In genomic region chr1:90603561-90603887, GRCm38 (mm10) we compare ENCODE assay signal across 8 mouse cellular contexts. TPM values are rescaled to one million over a fixed set of nuclear protein-coding genes. Genes with fewer than 3 reads are reported as not detected.
DNase-seq lines count a peak whose midpoint lies in the region; ATAC-seq and TF ChIP-seq lines count a peak whose summit lies in the region.

No protein-coding gene starts in this region.

- H3K27ac ChIP-seq in left cerebral cortex, adult 2 months = peak overlapping the region; percentile 77
- no peak overlapping the region; the same call in 1 of the 2 replicates for H3K27ac ChIP-seq in embryonic facial prominence, embryonic 11.5 days (replicated peaks; ENCODE audit: low read depth, low read length)
- H3K27ac ChIP-seq in intestine, embryonic 14.5 days (ENCODE audit: low read depth) = peak overlapping the region; percentile 67; the same call in 1 of the 2 replicates
- no peak overlapping the region for H3K27ac ChIP-seq in neural tube, embryonic 12.5 days

- no peaks in the 10 kb centered on the region for H3K4me1 ChIP-seq in embryonic facial prominence, embryonic 11.5 days (ENCODE audit: control insufficient read depth, insufficient read depth, low read length)
- H3K4me1 ChIP-seq in intestine, embryonic 14.5 days (replicated peaks; ENCODE audit: control insufficient read depth, insufficient read depth, low read length) = peaks cover 5% of the 10 kb centered on the region; the same call in 1 of the 2 replicates
- peaks cover 9% of the 10 kb centered on the region for H3K4me1 ChIP-seq in neural tube, embryonic 12.5 days

- H3K9ac ChIP-seq in embryonic facial prominence, embryonic 11.5 days (replicated peaks; ENCODE audit: low read length) = peak overlapping the region; percentile 88
- H3K9ac ChIP-seq in intestine, embryonic 14.5 days (ENCODE audit: low read length) = peak overlapping the region; percentile 91
- H3K9ac ChIP-seq in neural tube, embryonic 12.5 days = peak overlapping the region; percentile 81

- H3K27me3 ChIP-seq in embryonic facial prominence, embryonic 11.5 days (ENCODE audit: control insufficient read depth, insufficient read depth, low read length) = no peaks in the 10 kb centered on the region
- no peaks in the 10 kb centered on the region for H3K27me3 ChIP-seq in intestine, embryonic 14.5 days (replicated peaks; ENCODE audit: control insufficient read depth, insufficient read depth, low read length)
- no peaks in the 10 kb centered on the region; the same call in 1 of the 2 replicates for H3K27me3 ChIP-seq in neural tube, embryonic 12.5 days (replicated peaks)

- WGBS in embryonic facial prominence, embryonic 11.5 days = under 1% methylated on average over 26 of the region's 26 CpGs
- under 1% methylated on average over 26 of the region's 26 CpGs for WGBS in intestine, embryonic 14.5 days
- WGBS in neural tube, embryonic 12.5 days = under 1% methylated on average over 26 of the region's 26 CpGs

- DNase-seq in left cerebral cortex, adult 2 months (ENCODE audit: extremely low spot score in 1 of 2, low spot score in 2 of 2) = no peak
- no peak for DNase-seq in left cerebral cortex, postnatal 36 days (ENCODE audit: low spot score in 2 of 2)
- no peak for DNase-seq in embryonic facial prominence, embryonic 11.5 days (ENCODE audit: low spot score)
- DNase-seq in intestine, embryonic 14.5 days (ENCODE audit: low spot score) = no peak
- DNase-seq in spleen, adult 12 weeks (ENCODE audit: low spot score) = no peak
- no peak for DNase-seq in adrenal gland, postnatal 4 days (ENCODE audit: low spot score in 2 of 2)
- no peak for DNase-seq in cerebellum, adult 11 months

- ATAC-seq in embryonic facial prominence, embryonic 11.5 days (replicated peaks; ENCODE audit: insufficient number of reproducible peaks, low FRiP score, low TSS enrichment, low read depth) = peak; percentile 58; the same call in 1 of the 2 replicates
- no peak; the same call in 1 of the 2 replicates for ATAC-seq in intestine, embryonic 14.5 days (replicated peaks; ENCODE audit: low FRiP score, low TSS enrichment, low read depth)
- ATAC-seq in neural tube, embryonic 12.5 days (ENCODE audit: low FRiP score, low read depth) = peak; percentile 76

- peak overlapping the region; percentile 79 for H3K4me3 ChIP-seq in left cerebral cortex, adult 2 months
- H3K4me3 ChIP-seq in embryonic facial prominence, embryonic 11.5 days (ENCODE audit: low read depth, low read length) = peak overlapping the region; percentile 87
- H3K4me3 ChIP-seq in intestine, embryonic 14.5 days (ENCODE audit: low read depth, low read length) = peak overlapping the region; percentile 86
- peak overlapping the region; percentile 63 for H3K4me3 ChIP-seq in neural tube, embryonic 12.5 days

- TF ChIP-seq CTCF in left cerebral cortex, adult 2 months (IDR thresholded peaks at IDR 0.05) = no peak

- intact Hi-C loops in left cerebral cortex, adult 2 months (cut with DNase I) = loop anchor here (5.0 kb wide), 1 partner anchor 239 kb away; the partner anchor contains the start of gene Col6a3
- intact Hi-C loops in left cerebral cortex, postnatal 36 days (cut with DNase I) = no loop called here

- H3K9me3 ChIP-seq in embryonic facial prominence, embryonic 11.5 days (replicated peaks; ENCODE audit: control insufficient read depth, low read length) = no peaks in the 10 kb centered on the region
- H3K9me3 ChIP-seq in intestine, embryonic 14.5 days (ENCODE audit: control insufficient read depth, low read length) = no peaks in the 10 kb centered on the region
- no peaks in the 10 kb centered on the region for H3K9me3 ChIP-seq in neural tube, embryonic 12.5 days

- H3K36me3 ChIP-seq in embryonic facial prominence, embryonic 11.5 days (replicated peaks; ENCODE audit: control insufficient read depth, insufficient read depth, low read depth, low read length) = peaks cover 3% of the 10 kb centered on the region
- H3K36me3 ChIP-seq in intestine, embryonic 14.5 days (ENCODE audit: control insufficient read depth, insufficient read depth, low read length) = peaks cover 36% of the 10 kb centered on the region
- peaks cover 29% of the 10 kb centered on the region for H3K36me3 ChIP-seq in neural tube, embryonic 12.5 days

- peak overlapping the region; percentile 53 for H3K4me2 ChIP-seq in embryonic facial prominence, embryonic 11.5 days (ENCODE audit: low read depth, low read length)
- peak overlapping the region; percentile 88 for H3K4me2 ChIP-seq in intestine, embryonic 14.5 days (ENCODE audit: low read length)
- H3K4me2 ChIP-seq in neural tube, embryonic 12.5 days (replicated peaks) = peak overlapping the region; percentile 80

RNA-seq across cellular contexts. Expression of gene Cops8, which starts 0.7 kb away (rescaled TPM):
- total RNA-seq in left cerebral cortex, adult 2 months (2021) = 100 to 1,000 TPM; 108 to 132 TPM
- 100 to 1,000 TPM; 112 to 126 TPM for total RNA-seq in left cerebral cortex, postnatal 36 days (2021)
- 235 and 239 TPM in 2 replicates for polyA plus RNA-seq in embryonic facial prominence, embryonic 11.5 days (2014; fragmentation: Nextera tagmentation; extraction: Ambion mirVana)
- polyA plus RNA-seq in intestine, embryonic 14.5 days (2014; fragmentation: Nextera tagmentation; extraction: Ambion mirVana) = 136 and 151 TPM in 2 replicates
- polyA plus RNA-seq in neural tube, embryonic 12.5 days (2016; fragmentation: Nextera tagmentation; extraction: Ambion mirVana) = 160 and 171 TPM in 2 replicates
- 10 to 100 TPM; 91.2 to 96.9 TPM for total RNA-seq in adrenal gland, postnatal 4 days (2021)

Comparison
In these comparisons a context has a peak if more than half of its experiments do, and no peak if none do; other contexts are left out.
1. H3K27ac ChIP-seq: peak in left cerebral cortex, adult 2 months (single experiment) and intestine, embryonic 14.5 days (single experiment); none in embryonic facial prominence, embryonic 11.5 days (single experiment) and neural tube, embryonic 12.5 days (single experiment).
2. Peak in every context shown above with its lines, with median percentiles within 50 percentile points of each other: H3K4me3 ChIP-seq, H3K4me2 ChIP-seq and H3K9ac ChIP-seq.